Mouse (Mus musculus) G1E-ER4 (cell line): ENCODE results near the gene Efcab3. TPM values are rescaled to one million over a fixed set of nuclear protein-coding genes. Genes with fewer than 3 reads are reported as not detected.
A peak's percentile ranks its signal among the peaks of the same experiment; 100 is the strongest.

Source experiments
- GATA1 ChIP-seq: IDR thresholded peaks from one replicate; pipeline ENCODE4 v1.8.0; 2012; ENCODE audit warnings: low read length, inconsistent platforms
- polyA plus RNA-seq: library from polyadenylated mRNA; stranded (reverse); fragments of >175 nt; gene quantifications from 2 replicates; pipeline ENCODE4 v1.2.3, GENCODE M21; 2012

The Efcab3 gene
- not detected in 2 replicates for polyA plus RNA-seq

DNA sequence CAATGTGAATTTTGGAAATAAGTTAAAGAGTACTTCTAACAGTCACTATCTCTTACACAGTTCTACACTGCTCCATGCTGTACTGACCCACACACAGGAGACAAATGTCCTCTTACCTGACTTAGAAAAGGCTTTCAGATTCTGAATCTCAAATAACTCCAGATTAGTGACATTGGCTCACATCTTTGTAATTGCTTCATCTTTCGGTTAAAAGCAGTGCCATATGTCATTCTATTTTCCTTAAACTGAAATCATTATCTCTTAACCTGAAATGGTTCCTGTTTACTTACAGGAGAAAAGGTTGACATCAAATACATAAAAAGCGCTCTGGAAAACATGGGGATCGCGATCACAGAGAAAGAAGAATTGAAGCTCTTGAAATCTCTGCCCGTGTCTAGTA is at the start of gene Efcab3:
Gene Efcab3, plus strand, starts transcription at position 301 of the 400 bp plus-strand sequence.
- no peak for TF ChIP-seq GATA1

DNA sequence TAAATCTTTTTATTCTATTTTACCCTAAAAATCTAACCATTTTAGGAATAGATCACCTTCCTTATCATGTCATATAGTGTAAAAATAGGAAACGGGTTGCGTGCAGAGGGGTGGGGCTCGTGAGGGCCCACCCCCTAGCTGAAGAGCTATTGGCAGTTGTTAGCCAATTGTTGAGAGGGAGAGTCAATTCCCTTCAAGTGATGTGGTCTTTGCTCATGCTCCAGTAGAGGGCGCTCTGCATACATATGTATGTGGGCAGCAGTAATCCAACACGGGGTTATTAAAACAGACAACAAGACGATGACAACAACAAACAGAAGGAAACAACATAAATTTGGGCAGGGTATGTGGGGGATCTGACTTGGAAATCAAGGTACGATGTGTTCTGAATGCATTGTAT is 42.3 kb upstream of the Efcab3 start:
- TF ChIP-seq GATA1, result no peak

DNA sequence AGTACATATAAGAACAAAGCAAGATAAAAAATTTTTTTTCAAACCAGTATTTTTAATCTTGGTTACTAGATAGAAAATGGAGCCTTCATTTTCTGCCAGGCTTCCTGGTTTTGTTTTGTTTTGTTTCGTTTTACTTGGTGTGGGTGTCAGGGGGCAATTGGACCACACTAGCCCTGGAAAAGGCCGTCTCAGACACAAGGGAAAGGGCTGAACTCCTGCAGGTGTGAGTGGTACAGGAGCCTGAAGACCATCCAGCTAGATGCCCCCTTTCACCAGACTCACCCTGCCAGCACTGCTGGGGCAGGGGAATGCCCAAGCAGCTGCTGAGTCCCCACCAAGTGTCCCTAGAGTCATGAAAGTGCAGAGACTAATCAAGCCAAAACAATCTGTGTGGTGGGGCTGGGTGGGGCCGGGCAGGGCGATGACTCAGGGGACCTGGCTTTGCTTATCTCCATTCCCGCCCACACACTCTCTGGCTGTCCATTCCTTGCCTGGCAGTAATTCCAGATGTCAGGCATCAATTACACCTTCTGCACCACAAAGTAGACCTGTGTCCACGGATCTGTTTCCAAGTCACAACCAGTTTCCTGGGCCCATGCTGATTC is 34.5 kb upstream of the Efcab3 start:
- TF ChIP-seq GATA1, result peak; percentile 49

DNA sequence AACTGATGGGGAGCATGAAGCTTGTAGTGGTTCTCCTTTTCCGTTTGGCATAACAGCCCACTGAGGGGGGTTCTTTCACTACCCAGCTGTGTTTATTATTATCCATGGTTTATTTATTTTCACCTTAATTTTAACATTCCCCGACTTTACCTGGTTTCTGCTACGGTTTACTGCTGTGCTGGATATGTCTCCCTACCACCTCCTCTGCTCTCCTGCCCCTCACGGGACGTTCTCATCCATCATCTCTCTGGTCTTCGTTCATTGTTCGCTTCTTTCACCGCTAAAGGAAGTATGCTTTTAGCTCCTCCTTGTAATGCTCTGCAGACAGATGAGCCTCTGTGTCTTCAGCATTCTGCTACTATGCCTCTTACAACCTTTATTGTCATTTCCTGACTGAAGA is 33.9 kb upstream of the Efcab3 start:
- TF ChIP-seq GATA1, result no peak

DNA sequence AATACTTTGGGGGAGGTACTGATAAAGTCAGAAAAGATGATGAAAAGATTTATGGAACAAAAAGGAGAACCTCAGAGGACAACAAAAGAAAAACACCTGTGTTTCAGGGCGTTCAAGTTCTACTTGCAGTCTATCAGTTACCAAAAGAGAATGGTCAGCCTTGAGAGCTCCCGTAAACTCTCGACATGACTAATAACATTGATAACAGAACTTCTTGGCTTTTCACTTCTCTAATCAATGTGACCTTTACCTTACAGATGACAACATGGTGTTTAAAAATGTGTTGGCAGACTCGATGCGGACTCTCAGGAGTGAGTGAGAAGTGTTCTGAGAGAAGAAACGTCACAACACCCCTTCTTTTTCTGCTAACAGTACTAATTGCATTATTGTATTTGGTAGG is 33.2 kb upstream of the Efcab3 start:
- TF ChIP-seq GATA1, result no peak

DNA sequence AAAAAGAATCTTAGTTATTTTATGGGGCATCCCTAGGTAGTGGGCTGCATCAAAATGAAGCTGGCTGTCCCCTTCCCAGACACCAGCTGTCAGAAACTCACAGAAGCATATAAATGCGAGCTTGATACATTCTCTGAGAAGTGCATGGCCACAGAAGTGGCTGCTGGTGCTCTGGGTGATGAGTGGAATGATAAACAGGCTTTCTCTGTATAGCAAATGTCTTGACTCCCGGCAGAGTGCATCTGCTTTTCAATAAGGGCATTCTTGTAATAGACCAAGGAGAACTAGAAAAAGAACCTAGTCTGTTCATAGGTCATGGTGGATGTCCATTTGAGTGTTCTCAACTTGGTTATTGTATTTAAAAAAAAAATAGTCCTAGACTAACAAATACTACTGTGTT is 32.3 kb upstream of the Efcab3 start:
- TF ChIP-seq GATA1, result no peak

DNA sequence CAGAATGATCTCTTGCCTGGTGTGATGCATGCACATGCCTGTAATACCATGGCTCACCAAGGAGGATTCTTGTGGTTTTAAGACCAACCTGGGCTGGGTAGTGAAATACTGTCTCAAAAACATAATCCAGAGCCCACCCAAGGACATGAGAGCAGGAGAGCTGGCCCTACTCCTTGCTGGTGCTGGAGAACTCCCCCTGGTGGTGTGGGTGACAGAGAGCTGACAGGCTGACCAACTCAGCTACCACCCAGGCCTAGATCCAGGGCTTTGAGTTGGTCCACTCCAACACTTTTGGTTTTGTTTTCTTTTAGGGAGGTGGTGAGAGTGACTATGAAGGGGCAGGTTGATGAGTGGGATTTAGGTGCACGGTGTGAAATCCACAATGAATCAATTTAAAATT is 28.3 kb upstream of the Efcab3 start:
- TF ChIP-seq GATA1, result no peak

DNA sequence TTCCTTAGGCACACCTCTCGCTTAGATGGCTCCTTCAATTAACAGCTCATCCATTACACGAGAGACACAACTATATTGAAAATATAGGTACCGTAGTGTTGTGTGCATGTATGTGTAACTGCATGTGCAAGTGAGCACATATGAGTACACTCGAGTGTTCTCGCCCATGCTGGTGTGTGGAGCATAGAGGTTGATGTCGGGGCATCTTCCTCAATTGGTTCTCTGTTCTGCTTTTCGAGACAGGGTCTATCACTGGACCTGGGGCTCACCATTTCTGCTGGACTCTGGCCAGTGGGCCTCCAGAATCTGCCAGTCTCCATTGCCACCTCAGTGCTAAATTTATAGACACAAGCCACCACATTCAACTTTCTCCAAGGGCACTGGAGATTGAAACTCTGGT is 54.4 kb downstream of the Efcab3 start:
- no peak for TF ChIP-seq GATA1

DNA sequence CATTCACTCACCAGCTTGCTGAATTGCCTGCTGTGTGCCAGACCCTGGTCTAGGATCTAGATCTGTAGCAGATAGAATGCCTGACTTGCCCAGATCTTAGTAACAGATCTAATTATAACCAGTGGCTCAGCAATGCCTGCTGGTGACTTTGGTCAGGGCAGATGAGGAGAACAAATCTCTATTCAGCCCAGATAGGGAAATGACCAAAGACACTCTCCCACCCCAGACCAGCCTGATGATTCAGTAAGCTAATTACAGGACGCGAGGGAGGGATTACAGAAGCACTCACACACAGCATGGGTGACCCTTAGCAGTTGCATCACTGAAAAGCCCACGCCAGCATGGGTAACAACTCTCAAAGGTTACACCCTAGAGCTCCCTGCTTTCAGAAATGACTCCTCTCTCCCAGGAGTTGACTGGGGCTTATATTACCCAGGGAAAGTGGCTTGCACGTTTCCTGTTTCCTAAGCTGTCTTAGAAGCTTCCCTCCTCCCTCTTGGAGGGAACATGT is 57.2 kb downstream of the Efcab3 start:
- TF ChIP-seq GATA1, result no peak

DNA sequence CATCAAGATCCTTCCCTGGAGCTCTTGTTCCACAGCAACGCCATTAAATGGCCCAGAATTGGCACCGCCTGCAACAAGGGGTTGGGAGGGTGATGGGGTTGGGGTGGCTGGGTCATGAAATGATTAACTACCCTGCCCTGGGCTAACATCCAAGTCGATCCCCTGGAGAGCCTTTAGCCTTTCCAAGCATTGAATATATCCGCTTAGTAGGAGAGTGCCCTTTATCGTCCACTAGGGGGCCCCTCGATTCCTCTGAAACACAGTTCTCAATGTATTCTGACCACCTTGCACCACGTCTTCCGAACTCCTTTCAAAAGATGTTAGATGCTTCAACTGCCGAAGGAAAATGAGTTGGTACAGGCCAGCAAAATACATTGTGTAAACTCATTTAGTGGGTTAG is 60.6 kb downstream of the Efcab3 start:
- TF ChIP-seq GATA1, result no peak

DNA sequence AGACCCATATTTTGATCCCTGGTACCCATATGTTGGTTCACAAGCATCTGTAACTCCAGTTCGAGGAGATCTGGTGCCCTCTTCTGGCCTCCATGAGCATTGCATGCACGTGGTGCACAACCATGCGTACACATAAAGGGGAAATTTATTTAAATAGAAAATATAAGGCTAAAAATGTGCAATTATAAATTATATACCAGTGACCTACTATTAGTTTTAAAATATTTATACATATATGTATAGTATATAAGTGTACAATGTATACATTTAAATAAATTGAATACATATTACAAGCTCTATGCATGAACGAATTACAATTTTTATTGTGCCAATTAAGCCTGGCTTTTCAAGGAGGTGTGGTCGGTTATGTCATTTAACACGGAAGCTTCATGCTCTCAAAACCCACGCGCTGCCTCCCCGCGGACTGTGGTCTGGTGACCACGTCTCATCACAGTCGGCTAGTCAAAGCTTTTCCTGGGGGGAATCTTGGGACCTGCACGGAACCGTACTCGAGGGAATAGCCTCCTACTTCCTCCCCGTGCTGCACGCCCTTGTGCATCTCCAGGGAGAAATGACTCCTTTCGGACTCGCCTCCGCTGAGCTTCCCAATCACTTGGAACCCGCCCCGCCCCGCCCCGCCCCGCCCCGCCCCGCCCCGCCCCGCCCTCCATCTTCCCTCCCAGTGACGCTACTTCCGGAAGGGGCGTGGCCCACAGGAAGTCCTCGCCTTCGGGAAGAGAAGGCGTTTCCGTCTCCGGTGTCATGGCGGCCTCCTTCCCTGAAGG is 62.5 kb downstream of the Efcab3 start, which contains the start of gene Mettl2:
Gene Mettl2, plus strand, starts transcription at position 691 of the 785 bp plus-strand sequence.
- no peak for TF ChIP-seq GATA1

DNA sequence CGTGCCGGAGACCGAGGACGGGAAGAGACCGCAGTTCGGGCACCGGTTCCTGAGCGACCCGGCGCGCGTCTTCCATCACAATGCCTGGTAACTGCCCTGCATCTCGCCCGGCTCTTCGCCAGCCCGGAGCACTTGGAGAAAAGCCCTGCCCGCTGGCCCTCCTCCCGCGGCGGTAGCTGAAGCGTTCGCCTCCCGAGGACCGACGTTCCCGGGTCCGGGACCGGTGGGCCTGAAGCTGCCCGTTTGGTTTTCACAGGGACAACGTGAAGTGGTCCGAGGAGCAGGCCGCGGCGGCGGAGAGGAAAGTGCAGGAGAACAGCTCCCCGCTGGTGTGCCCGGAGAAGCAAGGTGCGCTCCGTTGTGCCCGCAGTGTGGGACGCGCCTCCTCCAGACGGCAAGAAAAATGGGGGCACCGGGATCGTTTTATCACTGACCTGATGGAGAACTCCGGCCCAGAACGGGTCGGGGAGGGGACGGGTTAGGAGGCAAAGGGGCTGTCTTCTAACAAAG is 63.2 kb downstream of the Efcab3 start:
- TF ChIP-seq GATA1, result no peak

DNA sequence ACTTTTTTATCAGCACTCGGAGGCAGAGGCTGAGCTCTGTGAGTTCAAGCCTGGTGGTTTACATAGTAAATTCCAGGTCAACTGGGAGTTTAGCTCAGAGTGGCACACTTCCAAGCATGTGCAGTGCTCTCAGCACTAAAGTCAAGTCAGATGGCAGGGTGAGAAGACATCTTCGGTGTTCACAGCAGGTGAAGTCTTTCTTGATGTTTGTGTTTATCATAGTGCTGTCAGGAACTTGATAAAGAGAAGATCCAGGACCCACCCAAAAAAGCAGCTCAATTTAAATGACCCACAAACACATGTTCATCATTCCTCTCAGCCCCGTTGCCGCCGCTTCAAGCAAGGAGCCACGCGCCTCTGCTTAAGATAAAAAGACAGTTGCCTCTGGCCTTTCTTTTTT is 72.3 kb downstream of the Efcab3 start:
- TF ChIP-seq GATA1, result no peak

DNA sequence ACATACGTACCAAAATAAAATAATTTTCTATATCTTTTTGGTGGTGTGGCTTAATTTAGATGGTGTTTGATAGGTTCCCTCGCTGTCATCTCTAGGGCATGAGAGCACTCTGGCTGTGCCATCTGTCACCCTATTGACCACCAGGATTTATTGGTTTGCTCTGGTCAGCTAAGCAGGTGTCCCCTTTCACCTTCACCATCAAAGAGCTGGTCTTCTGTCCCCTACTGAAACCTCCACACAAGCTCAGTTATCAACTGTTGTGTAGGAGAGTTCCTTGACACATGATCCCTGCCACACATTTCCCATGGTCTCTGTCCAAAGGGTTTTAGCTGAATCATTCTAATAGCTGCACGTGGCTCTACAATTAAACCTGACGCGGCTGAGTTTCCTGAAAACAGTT is 77.7 kb downstream of the Efcab3 start:
- no peak for TF ChIP-seq GATA1

DNA sequence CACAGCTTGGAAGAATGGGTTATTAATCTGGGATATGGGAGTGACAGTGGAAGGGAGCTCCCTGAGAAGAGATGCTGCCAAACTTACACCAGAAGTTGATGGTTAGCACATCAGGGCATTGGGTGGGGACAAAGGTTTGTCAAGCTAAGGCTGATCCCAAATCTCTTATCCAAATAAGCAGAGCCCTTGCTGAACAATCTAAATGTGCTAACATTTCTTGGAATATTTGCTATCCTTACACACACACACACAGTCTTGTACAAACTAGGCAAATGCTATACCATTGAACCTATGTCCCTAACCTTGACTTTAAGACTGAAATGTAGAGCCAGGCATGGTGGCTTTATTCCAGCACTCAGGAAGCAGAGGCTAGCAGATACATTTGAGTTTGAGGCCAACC is 80.2 kb downstream of the Efcab3 start:
- TF ChIP-seq GATA1, result no peak

DNA sequence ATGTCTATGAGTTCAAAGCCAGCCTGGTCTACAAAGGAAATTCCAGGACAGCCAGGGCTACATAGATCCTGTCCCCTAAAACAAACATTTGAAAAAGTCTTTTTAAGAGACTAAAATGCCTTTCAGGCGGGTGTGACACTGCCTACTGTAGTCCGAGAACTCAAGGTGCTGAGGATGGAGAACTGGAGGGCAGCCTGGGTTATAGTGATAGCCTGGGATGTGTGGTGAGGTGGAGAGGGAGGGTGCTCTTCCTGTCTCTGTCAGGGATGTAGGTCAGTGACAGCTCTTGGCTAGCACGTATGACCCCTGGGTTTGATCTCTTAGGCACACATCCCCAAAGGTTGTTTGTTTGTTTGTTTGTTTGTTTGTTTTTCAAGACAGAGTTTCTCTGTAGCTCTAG is 80.7 kb downstream of the Efcab3 start:
- TF ChIP-seq GATA1, result no peak

DNA sequence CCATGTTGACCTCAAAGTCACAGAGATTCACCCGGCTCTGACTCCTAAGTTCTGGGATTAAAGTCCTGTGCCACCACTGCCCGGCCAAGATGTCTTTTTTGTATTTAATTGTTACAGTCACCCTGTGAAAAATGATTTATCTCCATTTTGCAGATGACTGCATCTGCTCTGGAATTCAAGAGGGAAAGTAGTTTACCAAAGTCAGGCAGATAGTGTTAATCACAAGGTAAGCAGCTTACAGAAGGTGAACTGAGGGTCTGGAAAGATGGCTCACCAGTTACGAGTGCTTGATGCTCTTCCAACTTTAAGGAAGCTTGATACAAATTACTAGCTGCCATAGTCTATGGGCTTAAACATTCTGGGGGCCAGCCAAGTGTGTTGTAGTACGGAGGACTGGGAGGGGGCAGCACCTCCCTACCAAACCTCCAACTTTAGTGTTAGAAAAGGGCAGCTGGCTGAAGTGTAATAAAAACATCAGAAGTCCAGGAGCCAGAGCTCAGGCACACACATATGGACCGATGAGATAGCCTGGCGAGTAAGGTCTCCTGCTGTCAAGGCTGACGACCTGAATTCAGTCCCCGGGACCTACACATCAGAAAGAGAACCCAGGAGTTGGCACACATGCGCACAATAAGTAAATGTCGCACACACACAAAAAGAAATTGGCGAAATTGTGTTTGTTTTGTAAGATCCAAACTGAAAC is 81.3 kb downstream of the Efcab3 start:
- TF ChIP-seq GATA1, result no peak
